8 mouse cellular contexts compared by ENCODE assay signal in the genomic region with DNA sequence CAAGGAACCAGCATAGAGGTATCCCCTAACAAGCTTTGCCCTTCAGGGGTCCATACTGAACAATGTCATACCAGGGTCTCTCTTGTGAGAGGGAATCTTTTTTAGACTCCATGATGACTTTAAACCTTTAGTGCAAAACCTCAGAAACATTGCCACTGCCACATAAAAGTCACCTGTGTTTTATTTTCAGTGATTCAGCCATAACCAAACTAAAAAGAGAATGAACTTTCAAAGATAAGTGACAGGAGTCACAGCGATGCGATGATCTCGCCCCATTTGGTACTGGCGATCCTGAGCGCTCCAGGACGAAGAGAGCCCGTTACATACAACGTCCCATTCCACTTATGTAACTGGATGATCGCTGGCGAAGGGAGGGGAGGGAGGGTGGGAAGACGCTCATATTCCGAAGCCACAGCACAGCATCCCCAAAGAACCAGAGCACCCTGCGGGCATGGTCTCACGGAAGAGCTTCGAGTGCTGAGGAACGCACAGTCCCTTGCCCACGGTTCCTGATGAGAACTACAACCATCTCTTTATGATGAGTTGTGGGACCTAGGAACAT. TPM values are rescaled to one million over a fixed set of nuclear protein-coding genes. Genes with fewer than 3 reads are reported as not detected.
DNase-seq lines count a peak whose midpoint lies in the region; ATAC-seq and TF ChIP-seq lines count a peak whose summit lies in the region.

No protein-coding gene starts in this region.

- no peaks in the 10 kb centered on the region for H3K27me3 ChIP-seq in kidney, embryonic 14.5 days (ENCODE audit: control insufficient read depth, insufficient read depth, low read length)
- no peaks in the 10 kb centered on the region for H3K27me3 ChIP-seq in MEL (ENCODE audit: control insufficient read depth in 1 of 2, insufficient read depth in 2 of 2, low read length in 2 of 2)
- H3K27me3 ChIP-seq in embryonic facial prominence, embryonic 13.5 days, result peaks cover 6% of the 10 kb centered on the region
- no peaks in the 10 kb centered on the region for H3K27me3 ChIP-seq in intestine, embryonic 16.5 days (replicated peaks; ENCODE audit: control insufficient read depth, insufficient read depth, low read length)
- no peaks in the 10 kb centered on the region for H3K27me3 ChIP-seq in midbrain, embryonic 14.5 days (ENCODE audit: control insufficient read depth, insufficient read depth, low read length)

- peaks cover 32% of the 10 kb centered on the region for H3K79me2 ChIP-seq in MEL (ENCODE audit: control insufficient read depth, insufficient read depth, low read length, poor library complexity)

- no peaks in the 10 kb centered on the region; the same call in 1 of the 2 replicates for H3K36me3 ChIP-seq in kidney, embryonic 14.5 days (ENCODE audit: control insufficient read depth, insufficient read depth, low read length)
- H3K36me3 ChIP-seq in MEL (ENCODE audit: control insufficient read depth in 1 of 2, insufficient read depth in 2 of 2, low read length in 2 of 2), result peaks cover 0 to 19% of the 10 kb centered on the region in 2 experiments; a peak in 2 of 4 replicates
- H3K36me3 ChIP-seq in embryonic facial prominence, embryonic 13.5 days, result peaks cover 2% of the 10 kb centered on the region; the same call in 1 of the 2 replicates
- no peaks in the 10 kb centered on the region for H3K36me3 ChIP-seq in intestine, embryonic 16.5 days (ENCODE audit: control insufficient read depth, insufficient read depth, low read length)
- no peaks in the 10 kb centered on the region for H3K36me3 ChIP-seq in midbrain, embryonic 14.5 days (ENCODE audit: control insufficient read depth, insufficient read depth, low read length)

- no peak for TF ChIP-seq RAD21 in MEL (IDR thresholded peaks at IDR 0.05; ENCODE audit: low read depth, low read length)

- 28% methylated on average over 17 of the region's 17 CpGs for WGBS in kidney, embryonic 14.5 days
- 20% methylated on average over 17 of the region's 17 CpGs for WGBS in embryonic facial prominence, embryonic 13.5 days
- 22% methylated on average over 17 of the region's 17 CpGs for WGBS in intestine, embryonic 16.5 days
- WGBS in midbrain, embryonic 14.5 days, result 21% methylated on average over 17 of the region's 17 CpGs

- H3K9me3 ChIP-seq in kidney, embryonic 14.5 days (ENCODE audit: control insufficient read depth, low read length), result no peaks in the 10 kb centered on the region
- H3K9me3 ChIP-seq in MEL (replicated peaks; ENCODE audit: insufficient read depth, low read length), result no peaks in the 10 kb centered on the region
- H3K9me3 ChIP-seq in embryonic facial prominence, embryonic 13.5 days, result no peaks in the 10 kb centered on the region
- no peaks in the 10 kb centered on the region for H3K9me3 ChIP-seq in intestine, embryonic 16.5 days (ENCODE audit: control insufficient read depth, low read length)
- no peaks in the 10 kb centered on the region for H3K9me3 ChIP-seq in midbrain, embryonic 14.5 days (ENCODE audit: control insufficient read depth, low read length)

- TF ChIP-seq EP300 in MEL (IDR thresholded peaks at IDR 0.05; ENCODE audit: low read depth in 1 of 2, low read length in 2 of 2), result no peak

- H3K27ac ChIP-seq in kidney, embryonic 14.5 days (ENCODE audit: low read depth, low read length), result 0 out of 2 replicates have a peak overlapping the region, but pooled peaks have one; percentile 92
- H3K27ac ChIP-seq in MEL (ENCODE audit: control insufficient read depth, low read depth, low read length), result peak overlapping the region; percentile 53; the same call in 1 of the 2 replicates
- H3K27ac ChIP-seq in embryonic facial prominence, embryonic 13.5 days, result peak overlapping the region; percentile 95
- H3K27ac ChIP-seq in intestine, embryonic 16.5 days (ENCODE audit: low read length), result no peak overlapping the region; the same call in 1 of the 2 replicates
- peak overlapping the region; percentile 95 for H3K27ac ChIP-seq in midbrain, embryonic 14.5 days (replicated peaks; ENCODE audit: low read depth, low read length)

- no peak for TF ChIP-seq CTCF in MEL (IDR thresholded peaks at IDR 0.05 in 2 of 3, conservative IDR thresholded peaks at IDR 0.05 in 1 of 3; ENCODE audit: control insufficient read depth in 1 of 3, insufficient read depth in 1 of 3, low read depth in 2 of 3, low read length in 3 of 3, poor library complexity in 1 of 3, severe bottlenecking in 1 of 3)

- no peak for DNase-seq in kidney, adult 18-20 months
- no peak for DNase-seq in MEL (ENCODE audit: low read depth, low spot score)
- peak; percentile 23 for DNase-seq in midbrain, embryonic 14.5 days
- no peak for DNase-seq in ovary, postnatal 10 days (ENCODE audit: low spot score)
- DNase-seq in right cerebral cortex, postnatal 10 days (ENCODE audit: low spot score in 2 of 2), result no peak

- peak overlapping the region; percentile 85 for H3K9ac ChIP-seq in kidney, embryonic 14.5 days (ENCODE audit: low read depth, low read length)
- H3K9ac ChIP-seq in MEL (ENCODE audit: control insufficient read depth, low read depth, low read length, poor library complexity, severe bottlenecking), result peak overlapping the region; percentile 85
- peak overlapping the region; percentile 80 for H3K9ac ChIP-seq in embryonic facial prominence, embryonic 13.5 days
- H3K9ac ChIP-seq in intestine, embryonic 16.5 days (ENCODE audit: low read depth, low read length), result peak overlapping the region; percentile 72
- H3K9ac ChIP-seq in midbrain, embryonic 14.5 days (replicated peaks; ENCODE audit: low read length), result peak overlapping the region; percentile 70

- peak overlapping the region; percentile 53 for H3K4me2 ChIP-seq in kidney, embryonic 14.5 days (replicated peaks; ENCODE audit: low read depth, low read length)
- H3K4me2 ChIP-seq in embryonic facial prominence, embryonic 13.5 days, result peak overlapping the region; percentile 58
- H3K4me2 ChIP-seq in intestine, embryonic 16.5 days (ENCODE audit: low read depth, low read length), result peak overlapping the region; percentile 61
- H3K4me2 ChIP-seq in midbrain, embryonic 14.5 days (ENCODE audit: low read length), result peak overlapping the region; percentile 62

- ATAC-seq in kidney, embryonic 14.5 days (ENCODE audit: low FRiP score, low TSS enrichment), result no peak
- no peak for ATAC-seq in embryonic facial prominence, embryonic 13.5 days (ENCODE audit: insufficient number of reproducible peaks, insufficient read depth, low FRiP score, low TSS enrichment, low read depth)
- ATAC-seq in intestine, embryonic 16.5 days, result no peak
- no peak for ATAC-seq in midbrain, embryonic 14.5 days (ENCODE audit: low FRiP score, low TSS enrichment)

- H3K4me1 ChIP-seq in kidney, embryonic 14.5 days (ENCODE audit: control insufficient read depth, insufficient read depth, low read length), result no peaks in the 10 kb centered on the region
- peaks cover 0 to 5% of the 10 kb centered on the region in 2 experiments; a peak in 1 of 4 replicates for H3K4me1 ChIP-seq in MEL (ENCODE audit: control insufficient read depth in 1 of 2, insufficient read depth in 2 of 2, low read length in 2 of 2)
- 0 out of 2 replicates have a peak, but pooled peaks cover 3% of the 10 kb centered on the region for H3K4me1 ChIP-seq in embryonic facial prominence, embryonic 13.5 days
- H3K4me1 ChIP-seq in intestine, embryonic 16.5 days (ENCODE audit: control insufficient read depth, insufficient read depth, low read length), result no peaks in the 10 kb centered on the region
- H3K4me1 ChIP-seq in midbrain, embryonic 14.5 days (ENCODE audit: control insufficient read depth, insufficient read depth, low read length), result no peaks in the 10 kb centered on the region; the same call in none of the 2 replicates

- peak overlapping the region; percentile 58 for H3K4me3 ChIP-seq in kidney, embryonic 14.5 days (ENCODE audit: low read length)
- peak overlapping the region; percentile 66 to 80 for H3K4me3 ChIP-seq in MEL (ENCODE audit: control insufficient read depth in 1 of 2, insufficient read depth in 1 of 2, low read depth in 2 of 2, low read length in 2 of 2)
- peak overlapping the region; percentile 58 for H3K4me3 ChIP-seq in embryonic facial prominence, embryonic 13.5 days
- peak overlapping the region; percentile 62 for H3K4me3 ChIP-seq in intestine, embryonic 16.5 days (ENCODE audit: low read length)
- H3K4me3 ChIP-seq in midbrain, embryonic 14.5 days (replicated peaks; ENCODE audit: low read depth, low read length), result peak overlapping the region; percentile 51

- TF ChIP-seq POLR2A in MEL (IDR thresholded peaks at IDR 0.05; ENCODE audit: control insufficient read depth in 1 of 2, insufficient read depth in 1 of 2, low read depth in 1 of 2, low read length in 2 of 2, poor library complexity in 1 of 2), result no peak

TF ChIP-seq in MEL, 35 proteins besides CTCF, POLR2A, EP300 and RAD21 (continues in another document):
- TF ChIP-seq ELF1 (IDR thresholded peaks at IDR 0.05; ENCODE audit: low read depth, low read length) (no peak), GATA1 (IDR thresholded peaks at IDR 0.05; ENCODE audit: low read depth, low read length) (no peak), JUND (IDR thresholded peaks at IDR 0.05; ENCODE audit: low read depth, low read length) (no peak), MAX (IDR thresholded peaks at IDR 0.05; ENCODE audit: low read length) (no peak), KAT2A (conservative IDR thresholded peaks at IDR 0.05; ENCODE audit: low read depth, low read length) (no peak), CHD2 (IDR thresholded peaks at IDR 0.05; ENCODE audit: low read length) (no peak), CHD1 (IDR thresholded peaks at IDR 0.05; ENCODE audit: low read depth, low read length) (no peak), GABPA (IDR thresholded peaks at IDR 0.05; ENCODE audit: low read depth, low read length) (no peak)

RNA-seq across cellular contexts. Expression of gene Opn1mw, which starts 42.9 kb away (rescaled TPM):
- polyA plus RNA-seq in kidney, embryonic 14.5 days (2014; fragmentation: Nextera tagmentation; extraction: Ambion mirVana), result not detected in 2 replicates
- total RNA-seq in MEL (2012; rRNA removed), result not detected in 2 replicates
- polyA plus RNA-seq in MEL (2012; ENCODE audit: insufficient read depth in 1 of 2, insufficient read length in 2 of 2, low read depth in 1 of 2, low replicate concordance in 2 of 2, missing spikeins in 1 of 2), result not detected
- polyA plus RNA-seq in embryonic facial prominence, embryonic 13.5 days (2015; fragmentation: Nextera tagmentation; extraction: Ambion mirVana), result not detected in 2 replicates
- not detected in 2 replicates for polyA plus RNA-seq in intestine, embryonic 16.5 days (2015; fragmentation: Nextera tagmentation; extraction: Ambion mirVana)
- polyA plus RNA-seq in midbrain, embryonic 14.5 days (2014; fragmentation: Nextera tagmentation; extraction: Ambion mirVana), result not detected in 2 replicates

RNA-seq across cellular contexts. Expression of gene Mecp2, which starts 50.8 kb away (rescaled TPM):
- 8.4 and 12.7 TPM in 2 replicates for polyA plus RNA-seq in kidney, embryonic 14.5 days (2014; fragmentation: Nextera tagmentation; extraction: Ambion mirVana)
- total RNA-seq in MEL (2012; rRNA removed), result 12.5 and 16.2 TPM in 2 replicates
- 10 to 100 TPM in 1 of 2 experiments, not detected in 1; 20.7 TPM for polyA plus RNA-seq in MEL (2012; ENCODE audit: insufficient read depth in 1 of 2, insufficient read length in 2 of 2, low read depth in 1 of 2, low replicate concordance in 2 of 2, missing spikeins in 1 of 2)
- 12.1 and 12.6 TPM in 2 replicates for polyA plus RNA-seq in embryonic facial prominence, embryonic 13.5 days (2015; fragmentation: Nextera tagmentation; extraction: Ambion mirVana)
- polyA plus RNA-seq in intestine, embryonic 16.5 days (2015; fragmentation: Nextera tagmentation; extraction: Ambion mirVana), result 10.0 and 10.1 TPM in 2 replicates
- 17.8 and 19.4 TPM in 2 replicates for polyA plus RNA-seq in midbrain, embryonic 14.5 days (2014; fragmentation: Nextera tagmentation; extraction: Ambion mirVana)
